Mouse (Mus musculus): ENCODE results near the gene Slc5a5. TPM values are rescaled to one million over a fixed set of nuclear protein-coding genes. Genes with fewer than 3 reads are reported as not detected.

The Slc5a5 gene
- polyA plus RNA-seq, 1 experiment, result 0.13 TPM

- TF ChIP-seq CEBPB (IDR thresholded peaks at IDR 0.05; ENCODE audit: low read depth) (no peak), MAX (IDR thresholded peaks at IDR 0.05) (peak; percentile 32), CTCF (IDR thresholded peaks at IDR 0.05; ENCODE audit: control insufficient read depth, insufficient read depth, insufficient read length) (no peak), FOSL1 (IDR thresholded peaks at IDR 0.05; ENCODE audit: insufficient read depth, low read length, poor library complexity, severe bottlenecking) (no peak)
- no peaks in the 10 kb centered on the region for H3K27me3 ChIP-seq (ENCODE audit: control insufficient read depth, insufficient read depth, insufficient read length)
- H3ac ChIP-seq (ENCODE audit: control insufficient read depth, insufficient read length, low read depth), result peak overlapping the region; percentile 69
Measured at GRCm38 (mm10) chr8:70865350-70866000, 27.1 kb downstream of the Slc5a5 start.

DNA sequence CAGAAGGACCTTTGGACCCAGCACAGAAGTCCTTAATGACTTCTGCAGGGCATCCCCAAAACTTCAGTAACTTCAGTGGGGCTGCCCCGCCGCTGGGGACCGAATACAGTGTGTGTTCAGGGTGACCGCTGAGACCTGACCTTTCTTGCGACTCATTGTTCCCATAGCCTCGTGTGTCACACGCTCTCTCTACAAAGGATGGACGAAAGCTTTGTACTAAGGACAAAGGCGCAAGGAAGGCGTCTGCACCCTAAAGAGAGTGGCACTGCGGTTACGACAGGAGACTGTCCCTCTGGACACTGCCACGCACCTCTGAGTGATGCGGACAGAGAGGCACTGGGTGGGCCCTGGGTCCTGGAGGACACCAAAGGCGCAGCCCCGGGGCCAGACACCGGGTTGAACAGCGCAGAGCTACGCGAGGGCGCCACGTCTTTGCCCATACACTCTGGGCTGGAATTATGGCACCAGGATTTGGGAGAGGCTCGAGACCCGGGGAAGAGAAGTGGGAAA lies 27.8 kb downstream of the Slc5a5 start:
- H3K79me3 ChIP-seq (ENCODE audit: low read depth), result no peaks in the 10 kb centered on the region
- H3K4me3 ChIP-seq (ENCODE audit: insufficient read depth, poor library complexity, severe bottlenecking), result peak overlapping the region; percentile 31
- peak overlapping the region; percentile 69 for H3ac ChIP-seq (ENCODE audit: control insufficient read depth, insufficient read length, low read depth)
- H3K79me2 ChIP-seq (ENCODE audit: control insufficient read depth, insufficient read depth), result no peaks in the 10 kb centered on the region
- TF ChIP-seq MYOD1 (IDR thresholded peaks at IDR 0.05; ENCODE audit: control insufficient read depth, insufficient read length, low read depth) (no peak), CEBPB (IDR thresholded peaks at IDR 0.05; ENCODE audit: low read depth) (no peak), USF1 (IDR thresholded peaks at IDR 0.05; ENCODE audit: low read depth) (no peak), FOSL1 (IDR thresholded peaks at IDR 0.05; ENCODE audit: insufficient read depth, low read length, poor library complexity, severe bottlenecking) (no peak), MAX (IDR thresholded peaks at IDR 0.05) (no peak), CTCF (IDR thresholded peaks at IDR 0.05; ENCODE audit: control insufficient read depth, insufficient read depth, insufficient read length) (no peak), MYOG (IDR thresholded peaks at IDR 0.05; ENCODE audit: control insufficient read depth, extremely low read depth, insufficient read length) (no peak)
- peaks cover 6% of the 10 kb centered on the region for H3K36me3 ChIP-seq (ENCODE audit: control insufficient read depth, insufficient read depth)
- H3K27me3 ChIP-seq (ENCODE audit: control insufficient read depth, insufficient read depth, insufficient read length), result no peaks in the 10 kb centered on the region

More at GRCm38 (mm10) chr8:70865350-70866000, 27.1 kb downstream of the Slc5a5 start:
- no peaks in the 10 kb centered on the region for H3K79me2 ChIP-seq (ENCODE audit: control insufficient read depth, insufficient read depth)
- H3K4me3 ChIP-seq (ENCODE audit: insufficient read depth, poor library complexity, severe bottlenecking), result peak overlapping the region; percentile 31
- peaks cover 6% of the 10 kb centered on the region for H3K36me3 ChIP-seq (ENCODE audit: control insufficient read depth, insufficient read depth)
- H3K79me3 ChIP-seq (ENCODE audit: low read depth), result no peaks in the 10 kb centered on the region

- H3ac ChIP-seq (ENCODE audit: control insufficient read depth, insufficient read length, low read depth), result peak overlapping the region; percentile 69
- peaks cover 6% of the 10 kb centered on the region for H3K36me3 ChIP-seq (ENCODE audit: control insufficient read depth, insufficient read depth)
- no peak for TF ChIP-seq CEBPB (IDR thresholded peaks at IDR 0.05; ENCODE audit: low read depth)
- no peak for TF ChIP-seq FOSL1 (IDR thresholded peaks at IDR 0.05; ENCODE audit: insufficient read depth, low read length, poor library complexity, severe bottlenecking)
- TF ChIP-seq MYOG (IDR thresholded peaks at IDR 0.05; ENCODE audit: control insufficient read depth, extremely low read depth, insufficient read length), result no peak
- no peak for TF ChIP-seq USF1 (IDR thresholded peaks at IDR 0.05; ENCODE audit: low read depth)
- no peak for TF ChIP-seq MAX (IDR thresholded peaks at IDR 0.05)
- no peak for TF ChIP-seq CTCF (IDR thresholded peaks at IDR 0.05; ENCODE audit: control insufficient read depth, insufficient read depth, insufficient read length)
- TF ChIP-seq MYOD1 (IDR thresholded peaks at IDR 0.05; ENCODE audit: control insufficient read depth, insufficient read length, low read depth), result no peak
- peak overlapping the region; percentile 26 for H3K4me3 ChIP-seq (ENCODE audit: insufficient read depth, poor library complexity, severe bottlenecking)
- H3K27me3 ChIP-seq (ENCODE audit: control insufficient read depth, insufficient read depth, insufficient read length), result no peaks in the 10 kb centered on the region
- no peaks in the 10 kb centered on the region for H3K79me2 ChIP-seq (ENCODE audit: control insufficient read depth, insufficient read depth)
- no peaks in the 10 kb centered on the region for H3K79me3 ChIP-seq (ENCODE audit: low read depth)
Measured at GRCm38 (mm10) chr8:70863956-70864711, 28.4 kb downstream of the Slc5a5 start.

DNA sequence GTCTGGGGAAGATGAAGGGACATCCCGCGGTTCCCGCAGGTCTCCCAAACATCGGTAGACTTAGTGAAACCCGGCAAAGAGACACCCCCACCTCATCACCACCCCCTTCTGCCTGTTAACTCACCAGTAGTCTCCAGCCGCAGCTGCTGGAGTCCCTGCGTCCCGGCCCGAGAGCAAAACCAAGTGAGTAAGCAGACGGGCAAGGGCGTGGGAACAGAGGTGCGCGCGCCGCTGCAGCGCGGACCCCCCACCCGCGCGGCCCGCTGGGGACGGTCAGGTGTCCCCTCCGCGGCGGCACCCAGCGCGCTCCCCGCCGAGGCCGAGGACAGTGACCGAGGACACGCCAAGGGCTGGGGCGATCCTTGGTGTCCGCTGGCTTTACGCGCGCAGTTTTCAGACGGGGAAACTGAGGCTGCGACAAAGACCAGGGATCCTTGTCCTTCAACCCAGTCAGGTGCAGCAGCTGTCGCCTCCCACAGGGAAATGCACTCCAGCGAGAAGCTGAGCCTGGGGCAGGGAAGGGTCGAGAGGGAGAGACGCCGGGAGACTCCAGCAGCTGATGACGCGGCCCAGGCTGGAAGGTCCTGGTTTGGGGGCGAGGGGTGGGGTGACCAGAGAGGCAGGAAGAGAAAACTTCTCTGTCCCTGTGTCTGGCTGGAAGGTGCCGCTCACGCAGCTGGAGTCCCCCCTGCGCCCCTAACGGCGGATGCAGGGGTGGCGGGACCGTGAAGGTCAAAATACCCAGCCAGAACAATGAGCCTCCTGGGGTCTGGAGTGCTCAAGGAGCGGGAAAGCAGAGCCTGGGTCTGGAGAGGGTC lies 29.5 kb downstream of the Slc5a5 start, which contains the start of gene Kcnn1:
Kcnn1 (minus strand) TSS at position 435 of the 818 bp plus-strand sequence.
- Histone ChIP-seq H3K36me3 (ENCODE audit: control insufficient read depth, insufficient read depth) (peaks cover 6% of the 10 kb centered on the region), H3K27me3 (ENCODE audit: control insufficient read depth, insufficient read depth, insufficient read length) (no peaks in the 10 kb centered on the region), H3K4me3 (ENCODE audit: insufficient read depth, poor library complexity, severe bottlenecking) (peak within 1 kb of the TSS; percentile 26), H3K79me2 (ENCODE audit: control insufficient read depth, insufficient read depth) (no peaks in the 10 kb centered on the region), H3ac (ENCODE audit: control insufficient read depth, insufficient read length, low read depth) (peak within 1 kb of the TSS; percentile 66), H3K79me3 (ENCODE audit: low read depth) (no peaks in the 10 kb centered on the region)
- TF ChIP-seq MYOG (IDR thresholded peaks at IDR 0.05; ENCODE audit: control insufficient read depth, extremely low read depth, insufficient read length), result no peak
- no peak for TF ChIP-seq CTCF (IDR thresholded peaks at IDR 0.05; ENCODE audit: control insufficient read depth, insufficient read depth, insufficient read length)
- TF ChIP-seq MYOD1 (IDR thresholded peaks at IDR 0.05; ENCODE audit: control insufficient read depth, insufficient read length, low read depth), result no peak
- no peak for TF ChIP-seq USF1 (IDR thresholded peaks at IDR 0.05; ENCODE audit: low read depth)
- no peak for TF ChIP-seq MAX (IDR thresholded peaks at IDR 0.05)
- TF ChIP-seq CEBPB (IDR thresholded peaks at IDR 0.05; ENCODE audit: low read depth), result no peak
- TF ChIP-seq FOSL1 (IDR thresholded peaks at IDR 0.05; ENCODE audit: insufficient read depth, low read length, poor library complexity, severe bottlenecking), result no peak

GRCm38 (mm10) chr8:70857516-70857915 lies 35.0 kb downstream of the Slc5a5 start:
- Histone ChIP-seq H3ac (ENCODE audit: control insufficient read depth, insufficient read length, low read depth) (no peak overlapping the region), H3K36me3 (ENCODE audit: control insufficient read depth, insufficient read depth) (no peaks in the 10 kb centered on the region), H3K79me3 (ENCODE audit: low read depth) (no peaks in the 10 kb centered on the region), H3K4me3 (ENCODE audit: insufficient read depth, poor library complexity, severe bottlenecking) (no peak overlapping the region), H3K79me2 (ENCODE audit: control insufficient read depth, insufficient read depth) (no peaks in the 10 kb centered on the region), H3K27me3 (ENCODE audit: control insufficient read depth, insufficient read depth, insufficient read length) (no peaks in the 10 kb centered on the region)
- TF ChIP-seq FOSL1 (IDR thresholded peaks at IDR 0.05; ENCODE audit: insufficient read depth, low read length, poor library complexity, severe bottlenecking) (no peak), USF1 (IDR thresholded peaks at IDR 0.05; ENCODE audit: low read depth) (peak; percentile 27)
